Mouse (Mus musculus): ENCODE measurements around the gene Rtp4.
A peak's percentile ranks its signal among the peaks of the same experiment; 100 is the strongest.

- peak; percentile 84 for TF ChIP-seq CTCF (IDR thresholded peaks at IDR 0.05; ENCODE audit: low read depth, low read length)
- no peak for TF ChIP-seq POLR2A (IDR thresholded peaks at IDR 0.05; ENCODE audit: borderline replicate concordance, low read depth, low read length)
These were observed 30.4 kb downstream of the Rtp4 start for GRCm38 (mm10) chr16:23550346-23550980.
